Mouse (Mus musculus) ES-Bruce4 (cell line): ENCODE measurements around the gene 4930523C07Rik. TPM values are rescaled to one million over a fixed set of nuclear protein-coding genes. Genes with fewer than 3 reads are reported as not detected.

ENCODE experiments used
- H3K27ac ChIP-seq: 2 replicates; pipeline ENCODE4 v1.5.1; 2012; ENCODE audit warnings: low read length, inconsistent platforms; ENCODE audit not compliant: insufficient read depth
- H3K27me3 ChIP-seq: 2 replicates; pipeline ENCODE4 v1.6.1; 2012; ENCODE audit warnings: mild to moderate bottlenecking, low read length, inconsistent platforms; ENCODE audit not compliant: control insufficient read depth, poor library complexity, insufficient read depth, severe bottlenecking
- H3K36me3 ChIP-seq: 2 replicates; pipeline ENCODE4 v1.6.1; 2012; ENCODE audit warnings: inconsistent platforms, mild to moderate bottlenecking, low read length, moderate library complexity; ENCODE audit not compliant: control insufficient read depth, poor library complexity, insufficient read depth, severe bottlenecking
- H3K4me1 ChIP-seq: one replicate; pipeline ENCODE4 v1.8.1; 2011; ENCODE audit warnings: low read length; ENCODE audit not compliant: control insufficient read depth, insufficient read depth
- H3K4me3 ChIP-seq: 2 replicates; pipeline ENCODE4 v1.5.1; 2011; ENCODE audit warnings: low read depth, mild to moderate bottlenecking, low read length
- H3K9ac ChIP-seq: 2 replicates; pipeline ENCODE4 v1.6.1; 2012; ENCODE audit warnings: low read depth, mild to moderate bottlenecking, inconsistent platforms; ENCODE audit not compliant: poor library complexity, severe bottlenecking
- H3K9me3 ChIP-seq: replicated peaks from 2 replicates; pipeline ENCODE4 v1.6.1; 2012; ENCODE audit warnings: mild to moderate bottlenecking, low read length, inconsistent platforms; ENCODE audit not compliant: control insufficient read depth, poor library complexity, insufficient read depth, severe bottlenecking
- CTCF ChIP-seq: IDR thresholded peaks from one replicate; pipeline ENCODE4 v1.8.1; 2011; ENCODE audit warnings: low read depth, low read length
- EP300 ChIP-seq: IDR thresholded peaks from 2 replicates; pipeline ENCODE4 v1.6.1; 2011; ENCODE audit warnings: low read depth, low read length; ENCODE audit not compliant: insufficient read depth
- POLR2A ChIP-seq: IDR thresholded peaks from one replicate; pipeline ENCODE4 v1.8.1; 2011; ENCODE audit warnings: low read length; ENCODE audit not compliant: insufficient read depth
- polyA plus RNA-seq: library from polyadenylated mRNA; stranded (reverse); fragments of >200 nt; gene quantifications from 2 replicates; pipeline ENCODE4 v1.2.4, GENCODE M21; 2011; ENCODE audit warnings: low read depth; ENCODE audit not compliant: missing spikeins, insufficient read depth, insufficient read length

Gene 4930523C07Rik
- polyA plus RNA-seq, 1 experiment: 0.72 TPM

DNA sequence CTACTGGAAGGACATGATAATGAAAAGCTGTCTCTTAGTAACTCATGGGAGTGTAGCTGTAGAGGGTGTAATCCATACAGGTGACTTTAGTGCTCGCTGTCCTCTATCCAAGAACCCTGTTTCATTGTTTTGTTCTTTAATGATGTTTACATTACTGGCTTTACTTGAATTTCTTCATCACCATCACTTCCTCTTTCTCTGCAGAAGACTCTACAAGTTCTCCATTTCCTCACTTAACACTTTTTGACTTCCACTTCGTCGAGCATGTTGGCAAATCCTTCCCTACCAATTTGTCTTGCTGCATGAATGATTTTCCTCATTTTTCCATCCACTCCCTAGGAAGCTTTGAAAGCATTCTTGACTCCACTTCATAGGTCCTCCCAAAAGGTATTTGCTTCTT, 31.1 kb upstream of the 4930523C07Rik start:
- Histone ChIP-seq H3K36me3 (no peaks in the 10 kb centered on the region), H3K4me1 (no peaks in the 10 kb centered on the region), H3K4me3 (no peak overlapping the region), H3K9ac (no peak overlapping the region), H3K27ac (no peak overlapping the region), H3K27me3 (no peaks in the 10 kb centered on the region), H3K9me3 (no peaks in the 10 kb centered on the region)
- no peak for TF ChIP-seq CTCF
- no peak for TF ChIP-seq EP300
- TF ChIP-seq POLR2A: no peak

DNA sequence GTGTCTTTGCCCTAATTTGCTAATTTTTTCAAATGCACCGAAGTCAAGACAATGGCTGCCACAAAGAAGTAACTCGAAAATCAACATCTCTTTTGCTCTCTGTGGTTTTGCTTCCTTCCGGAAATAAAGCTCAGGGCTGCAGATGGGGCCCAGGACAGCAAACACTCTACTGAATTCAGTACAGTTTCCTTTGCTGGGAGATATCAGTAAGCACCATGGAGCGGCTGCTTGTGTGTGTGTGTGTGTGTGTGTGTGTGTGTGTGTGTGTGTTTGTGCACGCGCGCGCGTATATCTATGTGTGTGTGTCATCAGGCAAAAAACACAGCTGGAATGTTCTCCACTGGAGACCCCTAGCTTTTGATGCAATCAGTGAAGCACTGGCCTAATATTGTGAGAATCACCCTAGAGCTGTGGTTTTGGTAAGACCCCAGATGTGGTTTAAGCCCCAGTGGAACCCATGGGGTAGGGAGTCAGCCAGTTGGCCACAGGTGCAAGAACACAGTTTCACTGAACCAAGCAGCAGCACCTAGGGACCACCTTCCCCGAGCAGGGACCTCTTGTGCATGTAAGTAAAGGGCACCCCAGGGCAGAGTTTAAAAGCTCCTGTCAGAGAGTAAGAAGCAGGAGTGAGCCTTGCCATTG, 19.7 kb upstream of the 4930523C07Rik start:
- Histone ChIP-seq H3K4me1 (peaks cover 1% of the 10 kb centered on the region), H3K36me3 (no peaks in the 10 kb centered on the region), H3K4me3 (no peak overlapping the region), H3K27me3 (no peaks in the 10 kb centered on the region), H3K9ac (no peak overlapping the region), H3K27ac (no peak overlapping the region), H3K9me3 (no peaks in the 10 kb centered on the region)
- no peak for TF ChIP-seq CTCF
- no peak for TF ChIP-seq POLR2A
- TF ChIP-seq EP300: no peak

DNA sequence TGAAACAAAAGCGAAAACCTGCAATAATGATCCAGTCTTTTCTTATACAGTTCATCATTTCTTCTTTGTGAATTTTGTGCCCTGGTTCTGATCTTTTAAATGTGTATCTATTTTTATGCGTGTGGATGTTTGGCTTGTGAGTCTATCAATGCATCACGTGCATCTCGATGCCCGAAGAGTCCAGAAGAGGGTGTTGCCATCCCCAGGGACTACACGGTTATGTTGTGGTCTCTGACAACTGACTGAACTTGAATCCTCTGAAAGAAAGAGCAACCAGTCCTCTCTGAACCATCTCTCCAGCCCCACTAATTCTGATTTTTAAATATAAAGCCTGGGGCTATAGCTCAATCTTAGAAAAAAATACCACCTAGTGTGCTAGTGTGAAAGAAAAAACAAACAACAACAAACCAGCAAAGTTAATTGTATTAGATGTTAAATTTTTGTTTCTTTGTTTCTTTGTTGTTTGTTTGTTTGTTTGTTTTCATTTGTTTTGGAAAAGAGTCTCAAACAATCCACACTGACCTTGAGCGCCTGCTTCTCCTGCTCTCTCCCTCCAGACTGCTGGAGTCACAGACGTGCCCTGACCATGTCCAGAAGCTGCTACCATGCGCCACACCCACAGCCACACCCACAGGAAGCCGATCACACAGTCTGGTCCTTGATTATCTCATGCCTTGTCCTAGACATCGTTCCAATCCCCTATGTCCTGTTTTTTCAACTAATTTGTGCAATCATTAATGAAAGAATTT, 18.9 kb upstream of the 4930523C07Rik start:
- Histone ChIP-seq H3K36me3 (no peaks in the 10 kb centered on the region), H3K9ac (no peak overlapping the region), H3K27ac (no peak overlapping the region), H3K27me3 (no peaks in the 10 kb centered on the region), H3K4me3 (no peak overlapping the region), H3K9me3 (no peaks in the 10 kb centered on the region), H3K4me1 (peaks cover 1% of the 10 kb centered on the region)
- TF ChIP-seq POLR2A (no peak), EP300 (no peak), CTCF (no peak)

DNA sequence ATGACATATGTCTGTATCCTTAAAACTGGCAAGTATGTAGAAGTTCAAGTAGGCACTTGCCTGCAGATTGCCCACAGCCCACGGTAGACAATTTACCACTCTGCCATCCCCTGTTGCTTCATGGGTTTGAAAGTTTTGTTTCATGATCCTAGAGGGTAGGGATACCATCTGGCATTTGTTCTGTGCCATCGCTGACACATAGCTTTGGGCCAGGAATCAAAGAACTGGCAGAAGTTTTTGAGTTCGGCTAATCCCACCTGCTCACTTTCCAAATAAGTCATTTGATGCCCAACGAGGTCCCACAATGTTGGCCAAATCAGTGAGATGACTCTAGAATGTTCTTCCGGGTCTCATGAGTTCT, 18.3 kb upstream of the 4930523C07Rik start:
- peaks cover 1% of the 10 kb centered on the region for H3K4me1 ChIP-seq
- no peaks in the 10 kb centered on the region for H3K9me3 ChIP-seq

DNA sequence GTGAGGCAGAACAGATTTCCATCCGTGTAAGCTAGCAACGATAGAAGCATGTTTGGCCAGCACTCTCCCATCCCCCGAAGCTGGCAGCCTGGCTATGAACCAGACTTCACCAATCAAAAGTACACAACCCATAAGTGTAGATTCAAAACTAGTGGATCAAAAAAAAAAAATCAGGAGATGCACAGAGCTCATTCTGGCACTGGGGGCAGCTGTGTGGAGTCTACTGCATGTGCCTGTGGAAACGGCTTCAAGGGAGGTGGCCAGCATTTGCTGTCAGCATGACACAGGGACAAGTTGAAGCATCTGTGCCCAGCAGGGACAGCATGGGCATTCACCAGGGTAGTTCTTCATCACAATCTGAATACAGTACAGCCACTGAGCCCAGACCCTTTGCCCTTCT, 16.2 kb upstream of the 4930523C07Rik start:
- no peak for TF ChIP-seq POLR2A
- no peak for TF ChIP-seq CTCF
- TF ChIP-seq EP300: no peak
- no peak overlapping the region for H3K4me3 ChIP-seq

More for the DNA sequence above, 18.3 kb upstream of the 4930523C07Rik start:
- Histone ChIP-seq H3K36me3 (no peaks in the 10 kb centered on the region), H3K9ac (no peak overlapping the region), H3K4me3 (no peak overlapping the region), H3K27ac (no peak overlapping the region), H3K27me3 (no peaks in the 10 kb centered on the region)
- TF ChIP-seq POLR2A: no peak
- TF ChIP-seq CTCF: no peak
- TF ChIP-seq EP300: no peak

DNA sequence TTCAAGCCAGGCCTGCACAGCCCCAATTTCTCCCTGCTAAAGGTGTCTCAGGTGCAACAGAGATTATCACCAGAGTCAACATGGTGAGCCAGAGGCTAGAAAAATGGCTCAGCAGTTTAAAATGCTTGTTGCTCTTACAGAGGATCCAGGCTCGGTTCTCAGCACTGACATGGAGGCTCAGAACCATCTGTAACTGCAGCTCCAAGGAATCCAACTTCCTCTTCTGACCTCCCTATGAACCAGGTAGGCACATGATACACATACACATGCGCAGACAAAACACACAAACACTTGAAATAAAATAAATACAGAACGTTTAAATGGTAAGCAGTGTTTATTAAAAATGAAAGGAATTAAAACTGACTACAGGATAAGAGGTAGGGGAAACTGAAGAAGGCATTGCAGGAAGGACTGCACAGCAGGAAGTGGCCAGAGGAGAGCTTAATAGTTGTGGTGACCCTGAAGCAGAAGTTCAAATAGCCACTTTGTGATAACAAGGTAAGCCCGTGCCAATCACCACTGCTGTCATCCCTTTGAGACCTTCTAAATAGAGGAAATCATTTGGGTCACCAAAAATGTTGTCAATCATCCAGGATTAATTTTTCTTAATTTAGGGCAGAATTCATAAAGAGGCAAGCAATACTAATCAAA, 10.1 kb upstream of the 4930523C07Rik start:
- no peaks in the 10 kb centered on the region; the same call in 1 of the 2 replicates for H3K27me3 ChIP-seq
- no peaks in the 10 kb centered on the region for H3K36me3 ChIP-seq
- no peak overlapping the region for H3K9ac ChIP-seq
- TF ChIP-seq POLR2A: no peak
- TF ChIP-seq CTCF: no peak
- no peak for TF ChIP-seq EP300
- no peak overlapping the region for H3K27ac ChIP-seq
- H3K4me1 ChIP-seq: no peaks in the 10 kb centered on the region
- no peaks in the 10 kb centered on the region for H3K9me3 ChIP-seq
- H3K4me3 ChIP-seq: no peak overlapping the region

More for the DNA sequence above, 16.2 kb upstream of the 4930523C07Rik start:
- Histone ChIP-seq H3K36me3 (no peaks in the 10 kb centered on the region), H3K9ac (no peak overlapping the region), H3K9me3 (no peaks in the 10 kb centered on the region), H3K27me3 (no peaks in the 10 kb centered on the region), H3K4me1 (peaks cover 1% of the 10 kb centered on the region), H3K27ac (no peak overlapping the region)
